Mouse (Mus musculus) neural tube, embryonic 14.5 days (tissue): ENCODE data around the gene Lnp1. TPM values are rescaled to one million over a fixed set of nuclear protein-coding genes. Genes with fewer than 3 reads are reported as not detected.

ENCODE experiments used
- polyA plus RNA-seq: library from polyadenylated mRNA; unstranded; fragments of >200 nt; fragmentation: Nextera tagmentation; extraction: Ambion mirVana; gene quantifications from 2 replicates; pipeline ENCODE4 v1.2.1, GENCODE M21; 2014

The Lnp1 gene
- polyA plus RNA-seq, 1 experiment from 2014 or later = not detected

Other genes with a start within 250 kb of the Lnp1 start
- gene Tfg, start 210.6 kb downstream of the Lnp1 start, polyA plus RNA-seq = 178 and 191 TPM in 2 replicates
- not detected in 2 replicates for gene Adgrg7, start 132.2 kb downstream of the Lnp1 start, polyA plus RNA-seq
- gene Tmem45a, start 41.9 kb downstream of the Lnp1 start, polyA plus RNA-seq = 1.4 and 7.5 TPM in 2 replicates
- 0.08 and 0.18 TPM in 2 replicates for gene Tmem45a2, start 143.3 kb upstream of the Lnp1 start, polyA plus RNA-seq
- gene Tomm70a, start 193.6 kb upstream of the Lnp1 start, polyA plus RNA-seq = 85.7 and 95.8 TPM in 2 replicates
- gene Nit2, start 239.3 kb upstream of the Lnp1 start, polyA plus RNA-seq = 54.2 and 63.6 TPM in 2 replicates